Mouse (Mus musculus) embryonic facial prominence, embryonic 14.5 days (tissue): ENCODE results near the gene Lhx4. TPM values are rescaled to one million over a fixed set of nuclear protein-coding genes. Genes with fewer than 3 reads are reported as not detected.
A peak's percentile ranks its signal among the peaks of the same experiment; 100 is the strongest.

Experiments
- ATAC-seq: fragments of 200-750 bp; cut with Nextera tagmentation; 2 replicates; pipeline ENCODE4 v1.8.0; 2017; ENCODE audit warnings: low read depth, moderate number of reproducible peaks, moderate TSS enrichment
- DNase-seq: peaks from one replicate; pipeline ENCODE4 v3.0.0-alpha.2; 2015; ENCODE audit warnings: low spot score
- H3K27ac ChIP-seq: fragments of 300-500 bp; sonication (generic); replicated peaks from 2 replicates; pipeline ENCODE4 v1.5.1; 2014; ENCODE audit warnings: low read depth, mild to moderate bottlenecking, low read length, moderate library complexity
- H3K27me3 ChIP-seq: fragments of 300-500 bp; sonication (generic); replicated peaks from 2 replicates; pipeline ENCODE4 v1.6.1; 2014; ENCODE audit warnings: low read length; ENCODE audit not compliant: control insufficient read depth, insufficient read depth
- H3K36me3 ChIP-seq: fragments of 300-500 bp; sonication (generic); 2 replicates; pipeline ENCODE4 v1.6.1; 2014; ENCODE audit warnings: low read length, mixed read lengths; ENCODE audit not compliant: control insufficient read depth, insufficient read depth
- H3K4me1 ChIP-seq: fragments of 300-500 bp; sonication (generic); 2 replicates; pipeline ENCODE4 v1.6.1; 2014; ENCODE audit warnings: antibody characterized with exemption, low read length; ENCODE audit not compliant: control insufficient read depth, insufficient read depth
- H3K4me2 ChIP-seq: fragments of 300-500 bp; sonication (generic); 2 replicates; pipeline ENCODE4 v1.6.1; 2014; ENCODE audit warnings: low read depth, mild to moderate bottlenecking, low read length, moderate library complexity, mixed read lengths
- H3K4me3 ChIP-seq: fragments of 300-500 bp; sonication (generic); 2 replicates; pipeline ENCODE4 v1.5.1; 2014; ENCODE audit warnings: low read depth, mild to moderate bottlenecking, low read length
- H3K9ac ChIP-seq: fragments of 300-500 bp; sonication (generic); 2 replicates; pipeline ENCODE4 v1.6.1; 2014; ENCODE audit warnings: low read depth, mild to moderate bottlenecking, low read length, moderate library complexity, mixed read lengths
- H3K9me3 ChIP-seq: fragments of 300-500 bp; sonication (generic); 2 replicates; pipeline ENCODE4 v1.6.1; 2016; ENCODE audit warnings: low read length; ENCODE audit not compliant: control insufficient read depth
- WGBS: fragments of 180-500 bp; shearing (Covaris S2); extraction: QIAGEN DNeasy Blood & Tissue Kit; methylation state at CpG from one replicate; pipeline ENCODE4 v1.1.7; 2014; 5-methylcytosine and 5-hydroxymethylcytosine counted together
- polyA plus RNA-seq: library from polyadenylated mRNA; unstranded; fragments of >200 nt; fragmentation: Nextera tagmentation; extraction: Ambion mirVana; gene quantifications from 2 replicates; pipeline ENCODE4 v1.2.1, GENCODE M21; 2014

The Lhx4 gene
- polyA plus RNA-seq, 1 experiment from 2014 or later = 0.07 TPM

DNA sequence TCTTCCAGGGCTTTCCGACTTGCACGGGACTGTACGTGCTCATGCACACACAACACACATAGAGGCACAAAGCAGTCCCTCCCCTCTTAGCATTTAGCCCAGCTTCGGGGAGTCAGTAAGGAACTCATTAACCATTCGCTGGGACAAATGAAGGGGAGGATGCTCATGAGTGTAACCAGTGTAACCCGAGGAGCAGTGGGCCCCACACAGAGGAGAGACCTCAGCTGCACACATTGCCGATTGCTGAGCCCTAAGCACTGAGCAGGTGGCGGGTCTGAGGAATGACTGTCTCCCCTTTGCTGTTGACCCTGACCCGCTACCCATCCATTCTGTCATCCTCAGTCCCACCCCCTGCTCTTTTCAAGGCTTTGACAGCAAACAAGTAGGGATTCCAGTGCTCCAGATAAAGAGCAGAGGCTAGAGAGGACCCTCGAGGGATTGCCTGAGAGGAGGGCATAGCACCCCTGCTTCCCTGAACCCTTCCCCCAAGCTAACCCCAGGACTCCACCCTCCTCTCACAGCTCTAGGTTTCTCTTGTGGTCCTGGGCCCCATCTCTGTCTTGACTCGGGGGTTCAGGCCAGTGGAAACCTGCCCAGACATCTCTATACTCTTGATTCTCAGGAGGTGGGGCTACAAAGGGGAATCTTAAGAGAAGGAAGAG is 836 bp downstream of the Lhx4 start:
- no peak overlapping the region for H3K4me3 ChIP-seq
- DNase-seq (peak; percentile 28), ATAC-seq (no peak)
- no peak overlapping the region for H3K9ac ChIP-seq
- H3K36me3 ChIP-seq = no peaks in the 10 kb centered on the region
- WGBS = 13% methylated on average over 11 of the region's 11 CpGs
- H3K27ac ChIP-seq = no peak overlapping the region
- H3K27me3 ChIP-seq = peaks cover 84% of the 10 kb centered on the region
- no peaks in the 10 kb centered on the region for H3K4me1 ChIP-seq
- H3K9me3 ChIP-seq = no peaks in the 10 kb centered on the region
- H3K4me2 ChIP-seq = no peak overlapping the region

DNA sequence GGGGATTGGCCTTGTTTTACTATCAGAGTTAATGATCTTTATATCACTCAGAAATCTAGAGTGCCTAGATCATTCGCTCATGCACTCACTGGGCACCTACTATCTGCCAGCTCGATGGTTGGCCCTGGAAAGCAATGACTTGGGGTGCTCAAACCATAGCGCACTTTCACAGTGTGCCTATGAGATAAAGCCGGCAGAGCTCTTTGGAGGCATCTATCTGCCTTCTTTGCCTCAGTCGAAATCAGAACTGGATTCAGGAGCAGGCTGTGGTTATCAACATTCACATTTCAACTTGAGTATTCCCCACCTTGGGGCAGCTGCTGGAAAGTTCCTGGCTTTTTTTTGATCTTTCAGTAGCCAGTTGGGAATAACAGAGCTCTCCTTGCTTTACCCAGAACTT is 3.6 kb downstream of the Lhx4 start:
- peaks cover 3% of the 10 kb centered on the region; the same call in 1 of the 2 replicates for H3K4me1 ChIP-seq
- H3K4me3 ChIP-seq = no peak overlapping the region
- H3K4me2 ChIP-seq = no peak overlapping the region
- H3K27me3 ChIP-seq = peaks cover 94% of the 10 kb centered on the region
- ATAC-seq (no peak), DNase-seq (no peak)
- H3K9ac ChIP-seq = no peak overlapping the region
- no peaks in the 10 kb centered on the region for H3K36me3 ChIP-seq
- no peak overlapping the region for H3K27ac ChIP-seq
- WGBS = 69% methylated on average over 5 of the region's 5 CpGs
- no peaks in the 10 kb centered on the region for H3K9me3 ChIP-seq

DNA sequence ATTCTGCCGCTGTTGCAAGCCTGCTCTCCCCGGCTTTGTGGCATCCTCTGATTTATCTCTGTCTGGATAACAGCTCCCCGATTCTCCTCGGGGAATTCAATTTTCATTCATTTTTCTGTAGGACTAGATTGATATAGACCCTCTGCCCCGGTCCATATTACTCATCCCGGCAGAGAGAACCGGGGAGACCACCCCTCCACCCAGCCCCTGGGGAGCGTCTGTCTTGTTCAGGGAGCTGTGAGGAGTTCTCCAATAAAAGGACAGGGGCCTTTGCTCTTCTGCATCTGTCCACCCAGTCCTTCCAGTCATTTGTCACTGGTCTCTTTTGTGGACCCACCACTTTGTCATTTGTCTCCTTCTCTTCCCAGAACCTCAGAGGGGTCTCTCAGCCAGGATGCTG is 4.5 kb downstream of the Lhx4 start:
- WGBS = 13% methylated on average over 8 of the region's 8 CpGs
- Histone ChIP-seq H3K9ac (no peak overlapping the region), H3K27ac (no peak overlapping the region), H3K36me3 (no peaks in the 10 kb centered on the region), H3K27me3 (peaks cover 94% of the 10 kb centered on the region), H3K9me3 (no peaks in the 10 kb centered on the region), H3K4me3 (no peak overlapping the region), H3K4me2 (no peak overlapping the region), H3K4me1 (peaks cover 12% of the 10 kb centered on the region)
- no peak for DNase-seq
- ATAC-seq = no peak

DNA sequence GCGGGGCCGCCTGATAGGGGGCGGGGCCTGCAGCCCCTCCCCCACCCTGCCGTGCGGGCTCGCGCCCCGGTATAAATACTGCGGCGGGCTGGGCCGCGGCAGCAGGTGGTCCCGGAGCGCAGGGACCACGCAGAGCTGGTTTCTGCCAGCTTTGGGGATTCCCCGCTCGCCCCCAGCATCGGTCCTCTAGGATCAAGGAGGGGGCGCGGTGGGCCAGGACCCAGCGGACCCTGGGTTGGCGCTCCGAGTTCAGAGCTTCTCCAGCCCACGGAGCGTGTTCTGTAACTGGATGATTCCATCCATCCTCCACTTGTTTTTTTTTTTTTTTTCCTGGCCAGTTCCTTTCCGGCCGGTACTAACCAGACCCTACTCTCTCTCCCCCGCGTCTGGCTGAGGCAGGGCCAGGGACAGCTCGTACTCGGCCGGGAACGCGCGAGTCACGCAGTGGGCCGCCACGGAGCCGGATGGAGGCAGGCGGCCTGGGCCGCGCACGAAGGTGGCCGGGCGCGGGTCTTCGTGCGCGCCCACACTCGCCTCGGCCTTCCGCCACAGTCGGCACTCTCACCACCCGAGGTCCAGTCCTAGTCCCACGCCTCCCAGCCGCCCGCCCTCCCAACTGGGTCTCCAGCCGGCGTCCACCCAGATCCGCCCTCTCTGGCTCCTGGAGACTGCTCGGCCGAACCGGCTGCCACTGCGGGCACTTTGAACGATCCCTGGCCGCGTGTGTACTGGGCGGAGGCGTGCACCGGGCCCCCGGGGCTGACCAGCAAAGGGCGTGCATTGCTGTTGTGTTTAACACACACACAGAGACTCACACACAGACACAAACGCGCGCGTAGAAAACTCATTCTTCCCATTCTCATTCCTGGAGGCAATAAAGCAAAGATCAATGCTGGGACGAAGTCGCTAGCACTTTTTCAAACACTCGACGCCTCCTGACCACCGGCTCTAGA is 8.8 kb downstream of the Lhx4 start:
- Histone ChIP-seq H3K9me3 (no peaks in the 10 kb centered on the region), H3K9ac (peak overlapping the region; percentile 19; the same call in 1 of the 2 replicates), H3K4me2 (peak overlapping the region; percentile 90), H3K4me3 (peak overlapping the region; percentile 48), H3K36me3 (no peaks in the 10 kb centered on the region), H3K27me3 (peaks cover 94% of the 10 kb centered on the region), H3K4me1 (peaks cover 27% of the 10 kb centered on the region), H3K27ac (no peak overlapping the region)
- under 1% methylated on average over 53 of the region's 81 CpGs for WGBS
- DNase-seq (no peak), ATAC-seq (peak; percentile 41)

DNA sequence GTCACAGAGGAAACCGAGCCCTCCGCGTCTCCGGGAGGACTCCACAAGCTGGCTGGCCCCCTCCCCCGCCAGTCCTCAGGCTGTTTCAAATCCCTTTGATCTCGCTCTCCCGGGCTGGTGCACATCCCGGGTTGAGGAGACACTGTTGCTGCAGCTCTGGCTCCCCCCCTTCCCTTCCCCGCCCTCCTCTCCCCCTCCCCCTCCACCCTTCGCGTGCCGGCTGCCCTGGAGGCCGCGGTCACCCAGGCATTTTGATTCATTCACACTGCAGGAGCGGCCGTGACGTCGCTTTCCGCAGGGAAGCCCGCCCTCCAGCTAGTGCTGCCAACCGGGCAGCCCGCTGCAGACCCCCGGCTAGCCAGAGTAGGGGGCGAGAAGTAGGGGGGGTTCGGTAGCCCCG is 9.5 kb downstream of the Lhx4 start:
- DNase-seq (peak; percentile 34), ATAC-seq (peak; percentile 53; the same call in 1 of the 2 replicates)
- Histone ChIP-seq H3K27me3 (peaks cover 94% of the 10 kb centered on the region), H3K27ac (no peak overlapping the region), H3K4me2 (peak overlapping the region; percentile 90), H3K9me3 (no peaks in the 10 kb centered on the region), H3K36me3 (no peaks in the 10 kb centered on the region), H3K4me1 (peaks cover 27% of the 10 kb centered on the region), H3K4me3 (peak overlapping the region; percentile 48), H3K9ac (0 out of 2 replicates have a peak overlapping the region, but pooled peaks have one; percentile 30)
- WGBS = 1% methylated on average over 25 of the region's 26 CpGs

DNA sequence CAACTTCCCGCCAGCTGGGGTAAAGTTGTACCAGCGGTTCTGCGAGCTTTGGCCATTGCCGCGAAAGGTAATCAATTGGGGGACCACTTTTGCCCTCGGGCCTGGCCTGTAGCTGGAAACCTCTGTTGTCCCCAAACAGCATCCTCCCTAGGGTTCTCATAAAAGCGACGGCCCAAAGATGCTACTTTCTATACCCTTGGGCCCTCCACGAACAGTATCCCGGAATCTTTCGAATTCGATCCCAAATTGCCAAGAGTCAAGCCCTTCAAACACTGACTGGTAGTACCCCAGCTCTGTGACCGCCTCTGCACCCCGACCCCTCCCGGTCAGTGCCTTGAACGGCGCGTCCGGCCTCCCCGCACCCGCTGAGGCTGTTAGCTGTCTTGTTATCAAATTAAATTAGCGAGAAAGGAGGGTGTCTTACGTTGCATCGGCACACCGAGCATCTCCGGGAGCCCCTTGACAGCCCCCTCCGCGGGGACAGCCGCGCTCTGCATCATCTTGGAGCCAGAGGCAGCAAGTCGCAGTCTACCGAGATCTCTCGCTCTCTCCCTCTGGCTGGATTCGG is 10.0 kb downstream of the Lhx4 start:
- no peaks in the 10 kb centered on the region for H3K36me3 ChIP-seq
- H3K9me3 ChIP-seq = no peaks in the 10 kb centered on the region
- H3K4me2 ChIP-seq = peak overlapping the region; percentile 90
- H3K9ac ChIP-seq = no peak overlapping the region
- ATAC-seq = no peak
- H3K27ac ChIP-seq = no peak overlapping the region
- no peak for DNase-seq
- peak overlapping the region; percentile 48 for H3K4me3 ChIP-seq
- 1% methylated on average over 28 of the region's 34 CpGs for WGBS
- H3K4me1 ChIP-seq = peaks cover 27% of the 10 kb centered on the region
- H3K27me3 ChIP-seq = peaks cover 94% of the 10 kb centered on the region

DNA sequence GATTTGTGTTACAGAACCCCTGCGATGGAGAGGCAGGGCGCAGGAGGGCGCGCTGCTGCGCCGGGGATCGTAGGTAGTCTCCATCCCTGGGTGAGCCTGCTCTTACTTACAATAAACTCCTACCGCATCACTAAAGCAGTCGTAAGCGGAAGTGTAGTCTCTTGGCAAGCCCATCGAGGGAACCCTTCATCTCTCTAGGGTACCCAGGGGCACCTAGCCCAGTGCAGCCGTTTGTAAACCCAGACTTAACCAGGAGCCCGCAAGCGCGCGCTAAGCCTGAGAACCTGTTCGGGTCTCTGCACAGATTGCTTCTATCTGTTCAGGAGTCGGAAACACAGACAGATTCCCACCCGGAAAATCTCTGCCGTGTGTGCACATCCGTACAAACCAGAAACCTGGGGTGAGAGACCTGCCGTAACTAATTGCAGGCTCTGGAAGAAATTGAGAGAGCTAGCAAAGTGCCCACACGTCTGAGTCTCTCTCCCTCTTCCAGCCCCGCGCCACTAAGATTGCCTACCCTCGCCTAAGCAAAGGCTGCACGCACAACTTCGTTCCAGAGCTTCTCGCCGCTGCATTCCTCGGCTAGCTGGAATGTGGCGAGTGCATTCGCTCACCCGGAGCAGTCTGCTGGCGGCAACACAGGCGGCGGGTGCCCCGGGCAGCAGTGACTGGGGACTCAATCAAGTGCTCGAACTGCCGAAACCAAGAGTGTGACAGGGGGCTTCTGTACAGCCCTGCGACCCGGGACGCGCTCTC is 10.7 kb downstream of the Lhx4 start:
- no peaks in the 10 kb centered on the region for H3K9me3 ChIP-seq
- WGBS = under 1% methylated on average over 44 of the region's 44 CpGs
- H3K4me2 ChIP-seq = peak overlapping the region; percentile 90
- peaks cover 27% of the 10 kb centered on the region for H3K4me1 ChIP-seq
- H3K36me3 ChIP-seq = no peaks in the 10 kb centered on the region
- peaks cover 94% of the 10 kb centered on the region for H3K27me3 ChIP-seq
- H3K4me3 ChIP-seq = peak overlapping the region; percentile 48
- peak; percentile 34; the same call in 1 of the 2 replicates for ATAC-seq
- peak; percentile 54 for DNase-seq
- no peak overlapping the region for H3K9ac ChIP-seq
- no peak overlapping the region for H3K27ac ChIP-seq

DNA sequence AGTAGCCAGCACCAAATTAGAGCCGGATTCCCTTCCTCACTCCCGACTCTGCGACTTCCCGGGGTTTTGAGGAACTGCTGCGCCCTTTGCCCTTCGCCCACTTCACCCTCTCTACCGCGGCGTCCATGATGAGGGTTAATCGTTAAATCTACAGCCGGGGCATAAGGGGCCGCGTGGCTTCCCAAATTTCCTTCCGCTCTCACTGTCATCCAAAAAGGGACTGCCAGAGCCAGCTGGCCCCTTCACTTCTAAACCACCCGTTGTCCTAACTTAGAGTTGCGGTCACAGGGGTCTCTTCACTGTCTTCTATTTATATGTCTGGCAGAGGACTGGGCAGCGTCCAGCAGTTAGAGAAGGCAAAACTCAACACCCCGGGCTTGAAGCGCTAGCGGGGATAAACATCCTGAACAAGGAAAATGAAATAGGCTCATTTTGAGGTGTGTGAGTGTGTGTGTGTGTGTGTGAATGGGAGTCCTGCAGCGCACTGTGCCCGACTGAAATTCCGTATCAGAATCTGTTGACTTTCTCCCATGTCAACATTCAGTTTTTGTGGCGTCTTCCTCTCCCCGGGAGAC is 13.6 kb downstream of the Lhx4 start:
- Histone ChIP-seq H3K4me1 (peaks cover 23% of the 10 kb centered on the region), H3K27me3 (peaks cover 99% of the 10 kb centered on the region), H3K9me3 (no peaks in the 10 kb centered on the region), H3K36me3 (no peaks in the 10 kb centered on the region), H3K27ac (no peak overlapping the region), H3K4me3 (no peak overlapping the region), H3K9ac (no peak overlapping the region), H3K4me2 (no peak overlapping the region)
- 1% methylated on average over 25 of the region's 25 CpGs for WGBS
- DNase-seq (no peak), ATAC-seq (no peak)
